Mouse (Mus musculus) liver, adult 2 months (tissue): Measurements from ENCODE around the gene Eno3.

Source experiments
- CTCF ChIP-seq: fragments of 200-500 bp; IDR thresholded peaks from 2 replicates; pipeline ENCODE4 v1.5.1; 2011; ENCODE audit warnings: low read depth, low read length, control low read depth
- POLR2A ChIP-seq: fragments of 200-500 bp; IDR thresholded peaks from 2 replicates; pipeline ENCODE4 v1.6.1; 2011; ENCODE audit warnings: low read length, control low read depth; ENCODE audit not compliant: insufficient read depth; ENCODE audit errors: extremely low read depth

- TF ChIP-seq CTCF (no peak), POLR2A (no peak)
Observed at GRCm38 (mm10) chr11:70644564-70645103, 12.4 kb upstream of the Eno3 start.
